Mouse (Mus musculus) ES-Bruce4 (cell line): ENCODE measurements around the gene Rassf10. TPM values are rescaled to one million over a fixed set of nuclear protein-coding genes. Genes with fewer than 3 reads are reported as not detected.

Experiments used
- H3K27ac ChIP-seq: 2 replicates; pipeline ENCODE4 v1.5.1; 2012; ENCODE audit warnings: low read length, inconsistent platforms; ENCODE audit not compliant: insufficient read depth
- H3K27me3 ChIP-seq: 2 replicates; pipeline ENCODE4 v1.6.1; 2012; ENCODE audit warnings: mild to moderate bottlenecking, low read length, inconsistent platforms; ENCODE audit not compliant: control insufficient read depth, poor library complexity, insufficient read depth, severe bottlenecking
- H3K36me3 ChIP-seq: 2 replicates; pipeline ENCODE4 v1.6.1; 2012; ENCODE audit warnings: inconsistent platforms, mild to moderate bottlenecking, low read length, moderate library complexity; ENCODE audit not compliant: control insufficient read depth, poor library complexity, insufficient read depth, severe bottlenecking
- H3K4me1 ChIP-seq: one replicate; pipeline ENCODE4 v1.8.1; 2011; ENCODE audit warnings: low read length; ENCODE audit not compliant: control insufficient read depth, insufficient read depth
- H3K4me3 ChIP-seq: 2 replicates; pipeline ENCODE4 v1.5.1; 2011; ENCODE audit warnings: low read depth, mild to moderate bottlenecking, low read length
- H3K9ac ChIP-seq: 2 replicates; pipeline ENCODE4 v1.6.1; 2012; ENCODE audit warnings: low read depth, mild to moderate bottlenecking, inconsistent platforms; ENCODE audit not compliant: poor library complexity, severe bottlenecking
- H3K9me3 ChIP-seq: replicated peaks from 2 replicates; pipeline ENCODE4 v1.6.1; 2012; ENCODE audit warnings: mild to moderate bottlenecking, low read length, inconsistent platforms; ENCODE audit not compliant: control insufficient read depth, poor library complexity, insufficient read depth, severe bottlenecking
- CTCF ChIP-seq: IDR thresholded peaks from one replicate; pipeline ENCODE4 v1.8.1; 2011; ENCODE audit warnings: low read depth, low read length
- EP300 ChIP-seq: IDR thresholded peaks from 2 replicates; pipeline ENCODE4 v1.6.1; 2011; ENCODE audit warnings: low read depth, low read length; ENCODE audit not compliant: insufficient read depth
- POLR2A ChIP-seq: IDR thresholded peaks from one replicate; pipeline ENCODE4 v1.8.1; 2011; ENCODE audit warnings: low read length; ENCODE audit not compliant: insufficient read depth
- polyA plus RNA-seq: library from polyadenylated mRNA; stranded (reverse); fragments of >200 nt; gene quantifications from 2 replicates; pipeline ENCODE4 v1.2.4, GENCODE M21; 2011; ENCODE audit warnings: low read depth; ENCODE audit not compliant: missing spikeins, insufficient read depth, insufficient read length

Gene Rassf10
- 0.76 and 0.91 TPM in 2 replicates for polyA plus RNA-seq

GRCm38 (mm10) chr7:112953777-112954291 lies at the start of gene Rassf10:
TSS of gene Rassf10 (plus strand) at chr7:112953962.
- H3K27ac ChIP-seq: no peak within 1 kb of the TSS

DNA sequence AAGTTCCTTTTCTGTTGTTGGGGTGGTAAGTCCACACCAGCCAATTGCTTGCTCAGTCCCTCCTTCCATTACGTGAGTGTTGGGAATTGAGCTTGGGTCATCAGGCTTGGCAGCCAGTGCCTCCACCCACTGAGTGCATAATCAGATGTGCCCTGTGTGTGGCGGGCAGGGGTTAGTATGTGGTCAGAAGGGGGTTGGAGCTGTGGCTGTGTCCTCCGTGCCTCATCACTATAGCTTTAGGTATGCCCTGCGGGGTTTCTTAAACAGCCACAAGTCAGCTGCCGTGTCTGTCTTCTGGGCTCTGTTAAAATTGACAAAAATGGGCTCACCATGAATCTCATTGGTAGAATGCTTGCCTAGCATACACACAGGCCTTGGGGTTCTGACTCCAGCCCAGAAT lies 46.9 kb upstream of the Rassf10 start:
- Histone ChIP-seq H3K27me3 (no peaks in the 10 kb centered on the region), H3K9ac (no peak overlapping the region), H3K36me3 (peaks cover 8% of the 10 kb centered on the region), H3K9me3 (no peaks in the 10 kb centered on the region), H3K4me3 (no peak overlapping the region), H3K27ac (no peak overlapping the region), H3K4me1 (no peaks in the 10 kb centered on the region)
- TF ChIP-seq POLR2A (no peak), CTCF (no peak), EP300 (no peak)

More at GRCm38 (mm10) chr7:112953777-112954291, at the start of gene Rassf10:
- no peaks in the 10 kb centered on the region for H3K9me3 ChIP-seq
- H3K4me1 ChIP-seq: no peaks in the 10 kb centered on the region
- peaks cover 3% of the 10 kb centered on the region; the same call in 1 of the 2 replicates for H3K27me3 ChIP-seq
- no peaks in the 10 kb centered on the region for H3K36me3 ChIP-seq
- TF ChIP-seq POLR2A (peak; percentile 56), EP300 (no peak)
- H3K4me3 ChIP-seq: peak within 1 kb of the TSS; percentile 69
- H3K9ac ChIP-seq: peak within 1 kb of the TSS; percentile 47

- Histone ChIP-seq H3K4me1 (no peaks in the 10 kb centered on the region), H3K27ac (no peak overlapping the region), H3K36me3 (peaks cover 5% of the 10 kb centered on the region), H3K4me3 (no peak overlapping the region), H3K27me3 (no peaks in the 10 kb centered on the region), H3K9me3 (no peaks in the 10 kb centered on the region), H3K9ac (no peak overlapping the region)
- TF ChIP-seq POLR2A: no peak
- TF ChIP-seq CTCF: no peak
- no peak for TF ChIP-seq EP300
Measured at GRCm38 (mm10) chr7:112907468-112907867, 46.3 kb upstream of the Rassf10 start.

DNA sequence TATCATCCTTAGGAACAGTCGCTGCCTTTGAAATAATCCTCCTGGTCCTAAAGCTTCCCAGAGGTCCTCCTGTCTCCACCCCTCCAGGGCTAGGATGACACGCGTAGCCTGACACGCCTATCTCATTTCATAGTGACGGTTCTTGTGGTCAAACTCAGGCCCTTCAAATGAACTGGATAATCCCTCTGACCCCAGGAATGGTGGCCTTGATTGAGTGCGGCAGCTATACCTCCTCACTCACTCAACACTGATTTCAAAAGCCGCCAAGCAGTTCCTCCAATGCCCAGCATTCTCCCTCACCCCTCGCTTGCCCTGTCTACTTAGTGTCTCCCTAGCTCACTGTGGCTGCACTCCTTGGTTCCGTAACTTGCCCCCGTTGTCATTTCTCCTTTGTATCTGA lies 44.6 kb upstream of the Rassf10 start:
- no peak overlapping the region for H3K27ac ChIP-seq

GRCm38 (mm10) chr7:112912969-112913368 lies 40.8 kb upstream of the Rassf10 start:
- Histone ChIP-seq H3K27ac (no peak overlapping the region), H3K4me3 (no peak overlapping the region), H3K4me1 (no peaks in the 10 kb centered on the region), H3K36me3 (no peaks in the 10 kb centered on the region), H3K27me3 (no peaks in the 10 kb centered on the region), H3K9ac (no peak overlapping the region), H3K9me3 (no peaks in the 10 kb centered on the region)
- TF ChIP-seq POLR2A (no peak), EP300 (no peak), CTCF (no peak)

More for the DNA sequence above, 44.6 kb upstream of the Rassf10 start:
- Histone ChIP-seq H3K4me1 (no peaks in the 10 kb centered on the region), H3K36me3 (no peaks in the 10 kb centered on the region; the same call in 1 of the 2 replicates), H3K27me3 (no peaks in the 10 kb centered on the region), H3K9ac (no peak overlapping the region), H3K9me3 (no peaks in the 10 kb centered on the region), H3K4me3 (no peak overlapping the region)
- TF ChIP-seq POLR2A (no peak), CTCF (no peak), EP300 (no peak)

GRCm38 (mm10) chr7:112915571-112915970 lies 38.2 kb upstream of the Rassf10 start:
- no peaks in the 10 kb centered on the region for H3K9me3 ChIP-seq
- no peak for TF ChIP-seq CTCF
- no peak for TF ChIP-seq POLR2A
- H3K27me3 ChIP-seq: no peaks in the 10 kb centered on the region
- no peak overlapping the region for H3K4me3 ChIP-seq
- H3K36me3 ChIP-seq: no peaks in the 10 kb centered on the region
- no peaks in the 10 kb centered on the region for H3K4me1 ChIP-seq
- H3K9ac ChIP-seq: no peak overlapping the region
- no peak overlapping the region for H3K27ac ChIP-seq
